Comparison of ENCODE assay signal across 23 mouse cellular contexts in the genomic region with DNA sequence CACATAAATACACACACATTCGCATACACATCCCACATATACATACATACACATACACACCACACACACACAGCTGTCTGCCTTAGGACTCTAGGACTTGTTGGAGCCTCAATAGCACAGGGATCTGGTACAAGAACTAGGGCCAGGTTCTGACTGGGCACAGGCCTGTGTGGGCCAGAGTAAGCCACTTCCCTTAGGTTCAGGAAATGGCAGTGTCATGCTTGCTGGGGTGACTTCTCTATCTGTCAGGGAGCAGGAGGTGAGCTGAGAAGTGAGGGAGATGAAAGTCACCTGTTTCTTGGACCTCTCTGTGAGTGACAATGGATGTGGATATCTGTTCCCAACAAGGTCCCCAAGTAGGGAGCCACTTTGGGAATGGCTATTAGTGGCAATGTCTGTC. TPM values are rescaled to one million over a fixed set of nuclear protein-coding genes. Genes with fewer than 3 reads are reported as not detected.
DNase-seq lines count a peak whose midpoint lies in the region; ATAC-seq lines count a peak whose summit lies in the region.
"Had no signal": no experiment of that assay in that cellular context is flagged by ENCODE, and none has a peak within 500 bp of the region (broad histone marks: within the 10 kb centered on the region; RNA-seq: fewer than 3 reads in every experiment).

No protein-coding gene starts in this region.

- no peak for DNase-seq in heart, adult 9 months (ENCODE audit: low spot score in 2 of 2)
- peak; percentile 24 for DNase-seq in c-Kit-negative CD71-positive TER-119-positive erythroid progenitor cells, embryonic 14.5 days (ENCODE audit: low read depth, low spot score)
- DNase-seq in liver, embryonic 13.5 days, result no peak
- no peak for DNase-seq in adrenal gland, postnatal 10 days
- DNase-seq in testis, postnatal 10 days (ENCODE audit: low spot score), result no peak
- no peak for DNase-seq in cerebellum, adult 11 months
- DNase-seq: cerebellum, adult 9-11 months; gastrocnemius, postnatal 14 days; heart, postnatal 14 days; kidney, adult 9 months; kidney, postnatal 36 days; right cerebral cortex, postnatal 25 days; thymus, postnatal 14 days had no signal

- no peak overlapping the region for H3K27ac ChIP-seq in heart, embryonic 11.5 days (ENCODE audit: low read depth, low read length)
- H3K27ac ChIP-seq in liver, embryonic 13.5 days, result peak overlapping the region; percentile 45
- H3K27ac ChIP-seq: forebrain, embryonic 12.5 days; hindbrain, embryonic 15.5 days; intestine, embryonic 15.5 days; limb, embryonic 13.5 days; lung, embryonic 15.5 days; midbrain, embryonic 15.5 days; neural tube, embryonic 15.5 days had no signal

- H3K4me2 ChIP-seq in heart, embryonic 11.5 days, result no peak overlapping the region
- peak overlapping the region; percentile 37 for H3K4me2 ChIP-seq in liver, embryonic 13.5 days
- H3K4me2 ChIP-seq: forebrain, embryonic 12.5 days; hindbrain, embryonic 15.5 days; intestine, embryonic 15.5 days; limb, embryonic 13.5 days; lung, embryonic 15.5 days; midbrain, embryonic 15.5 days; neural tube, embryonic 15.5 days had no signal

- H3K4me3 ChIP-seq in heart, embryonic 11.5 days (ENCODE audit: low read depth, low read length), result no peak overlapping the region
- no peak overlapping the region for H3K4me3 ChIP-seq in liver, embryonic 13.5 days (replicated peaks)
- H3K4me3 ChIP-seq in megakaryocyte, embryonic 14.5 days (replicated peaks), result peak overlapping the region; percentile 39
- H3K4me3 ChIP-seq: forebrain, embryonic 12.5 days; hindbrain, embryonic 15.5 days; intestine, embryonic 15.5 days; limb, embryonic 13.5 days; lung, embryonic 15.5 days; midbrain, embryonic 15.5 days; neural tube, embryonic 15.5 days had no signal

- H3K36me3 ChIP-seq in heart, embryonic 11.5 days (ENCODE audit: control insufficient read depth, insufficient read depth, low read length), result no peaks in the 10 kb centered on the region
- H3K36me3 ChIP-seq in liver, embryonic 13.5 days, result no peaks in the 10 kb centered on the region
- no peaks in the 10 kb centered on the region for H3K36me3 ChIP-seq in megakaryocyte, embryonic 14.5 days (replicated peaks; ENCODE audit: low read length)
- H3K36me3 ChIP-seq: forebrain, embryonic 12.5 days; hindbrain, embryonic 15.5 days; intestine, embryonic 15.5 days; limb, embryonic 13.5 days; lung, embryonic 15.5 days; midbrain, embryonic 15.5 days; neural tube, embryonic 15.5 days had no signal

- 94% methylated on average over 1 of the region's 1 CpGs for WGBS in heart, embryonic 11.5 days (ENCODE audit: insufficient replicate concordance)
- 79% methylated on average over 1 of the region's 1 CpGs for WGBS in liver, embryonic 13.5 days (ENCODE audit: insufficient replicate concordance)

- no peaks in the 10 kb centered on the region for H3K9me3 ChIP-seq in heart, embryonic 11.5 days (replicated peaks; ENCODE audit: control insufficient read depth, low read length)
- H3K9me3 ChIP-seq in liver, embryonic 13.5 days (replicated peaks), result no peaks in the 10 kb centered on the region
- no peaks in the 10 kb centered on the region for H3K9me3 ChIP-seq in megakaryocyte, embryonic 14.5 days
- H3K9me3 ChIP-seq: forebrain, embryonic 12.5 days; hindbrain, embryonic 15.5 days; intestine, embryonic 15.5 days; limb, embryonic 13.5 days; lung, embryonic 15.5 days; midbrain, embryonic 15.5 days; neural tube, embryonic 15.5 days had no signal

- H3K9ac ChIP-seq in heart, embryonic 11.5 days (ENCODE audit: low read depth, low read length), result no peak overlapping the region
- H3K9ac ChIP-seq in liver, embryonic 13.5 days, result peak overlapping the region; percentile 49; the same call in 1 of the 2 replicates
- H3K9ac ChIP-seq: forebrain, embryonic 12.5 days; hindbrain, embryonic 15.5 days; intestine, embryonic 15.5 days; limb, embryonic 13.5 days; lung, embryonic 15.5 days; midbrain, embryonic 15.5 days; neural tube, embryonic 15.5 days had no signal

- no peaks in the 10 kb centered on the region for H3K27me3 ChIP-seq in heart, embryonic 11.5 days (ENCODE audit: control insufficient read depth, insufficient read depth, low read length)
- no peaks in the 10 kb centered on the region for H3K27me3 ChIP-seq in liver, embryonic 13.5 days
- no peaks in the 10 kb centered on the region for H3K27me3 ChIP-seq in megakaryocyte, embryonic 14.5 days (replicated peaks)
- H3K27me3 ChIP-seq: CH12.LX; forebrain, embryonic 12.5 days; hindbrain, embryonic 15.5 days; intestine, embryonic 15.5 days; limb, embryonic 13.5 days; lung, embryonic 15.5 days; midbrain, embryonic 15.5 days; neural tube, embryonic 15.5 days had no signal

- H3K4me1 ChIP-seq in heart, embryonic 11.5 days (ENCODE audit: control insufficient read depth, insufficient read depth, low read length), result peaks cover 6% of the 10 kb centered on the region; the same call in 1 of the 2 replicates
- H3K4me1 ChIP-seq in liver, embryonic 13.5 days (replicated peaks), result peaks cover 30% of the 10 kb centered on the region
- peaks cover 77% of the 10 kb centered on the region for H3K4me1 ChIP-seq in megakaryocyte, embryonic 14.5 days
- H3K4me1 ChIP-seq: limb, embryonic 13.5 days had no signal

- ATAC-seq in heart, embryonic 11.5 days (replicated peaks; ENCODE audit: insufficient number of reproducible peaks, low FRiP score, low TSS enrichment), result 0 out of 2 replicates have a peak, but pooled peaks have one; percentile 40
- peak; percentile 81 for ATAC-seq in liver, embryonic 13.5 days (ENCODE audit: low read depth)
- ATAC-seq: midbrain, embryonic 15.5 days had no signal

RNA-seq across cellular contexts. Expression of a gene that starts 5.3 kb away (rescaled TPM):
- polyA plus RNA-seq in heart, embryonic 11.5 days (2014; fragmentation: Nextera tagmentation; extraction: Ambion mirVana), result 3.3 and 3.9 TPM in 2 replicates
- polyA plus RNA-seq in liver, embryonic 13.5 days (2015; fragmentation: Nextera tagmentation; extraction: Ambion mirVana), result 1.8 TPM in 2 replicates
- polyA plus RNA-seq in megakaryocyte, embryonic 14.5 days (2012; ENCODE audit: insufficient read depth, low replicate concordance), result 2.0 TPM in 1 of 2 replicates, not detected in the other
- 10 to 100 TPM in 1 of 2 experiments, 1 to 10 TPM in 1; 8.4 to 10.8 TPM for total RNA-seq in adrenal gland, postnatal 10 days (2021)

RNA-seq across cellular contexts. Expression of a gene that starts 10.3 kb away (rescaled TPM):
- 176 and 189 TPM in 2 replicates for polyA plus RNA-seq in heart, embryonic 11.5 days (2014; fragmentation: Nextera tagmentation; extraction: Ambion mirVana)
- polyA plus RNA-seq in liver, embryonic 13.5 days (2015; fragmentation: Nextera tagmentation; extraction: Ambion mirVana), result 71.4 and 81.7 TPM in 2 replicates
- 673 and 816 TPM in 2 replicates for polyA plus RNA-seq in megakaryocyte, embryonic 14.5 days (2012; ENCODE audit: insufficient read depth, low replicate concordance)
- total RNA-seq in adrenal gland, postnatal 10 days (2021), result 10 to 100 TPM; 10.4 to 11.6 TPM

RNA-seq across cellular contexts. Expression of a gene that starts 53.2 kb away (rescaled TPM):
- 47.9 and 58.5 TPM in 2 replicates for polyA plus RNA-seq in heart, embryonic 11.5 days (2014; fragmentation: Nextera tagmentation; extraction: Ambion mirVana)
- polyA plus RNA-seq in liver, embryonic 13.5 days (2015; fragmentation: Nextera tagmentation; extraction: Ambion mirVana), result 36.8 and 46.3 TPM in 2 replicates
- 152 and 176 TPM in 2 replicates for polyA plus RNA-seq in megakaryocyte, embryonic 14.5 days (2012; ENCODE audit: insufficient read depth, low replicate concordance)
- 100 to 1,000 TPM; 129 to 131 TPM for total RNA-seq in adrenal gland, postnatal 10 days (2021)
